Mouse (Mus musculus) kidney, adult 18-20 months (tissue): Measurements from ENCODE around the gene Creb3l2.
A peak's percentile ranks its signal among the peaks of the same experiment; 100 is the strongest.
"Not testable (repeated sequence)": the region's sequence is repeated elsewhere in the genome, so short reads cannot be mapped to it uniquely, and the experiment has no call there.

ENCODE experiments used
- DNase-seq: peaks from one replicate; pipeline ENCODE4 v3.0.0; 2021

The Creb3l2 gene

GRCm38 (mm10) chr6:37406018-37406417 is 35.9 kb downstream of the Creb3l2 start:
- no peak for DNase-seq

GRCm38 (mm10) chr6:37404325-37404724 is 37.6 kb downstream of the Creb3l2 start:
- no peak for DNase-seq

GRCm38 (mm10) chr6:37401928-37402327 is 40.0 kb downstream of the Creb3l2 start:
- DNase-seq = peak; percentile 39

GRCm38 (mm10) chr6:37400866-37401525 is 41.0 kb downstream of the Creb3l2 start:
- no peak for DNase-seq

GRCm38 (mm10) chr6:37400167-37400566 is 41.8 kb downstream of the Creb3l2 start:
- no peak for DNase-seq

- no peak for DNase-seq
Measured at GRCm38 (mm10) chr6:37398943-37399342, 43.0 kb downstream of the Creb3l2 start.

- DNase-seq = no peak
Measured at GRCm38 (mm10) chr6:37397973-37398372, 44.0 kb downstream of the Creb3l2 start.

GRCm38 (mm10) chr6:37397254-37397653 is 44.7 kb downstream of the Creb3l2 start:
- DNase-seq = no peak

GRCm38 (mm10) chr6:37396127-37396526 is 45.8 kb downstream of the Creb3l2 start:
- no peak for DNase-seq

- no peak for DNase-seq
Measured at GRCm38 (mm10) chr6:37393263-37393662, 48.7 kb downstream of the Creb3l2 start.

- no peak for DNase-seq
Measured at GRCm38 (mm10) chr6:37392262-37392661, 49.7 kb downstream of the Creb3l2 start.

- DNase-seq = peak; percentile 25
Measured at GRCm38 (mm10) chr6:37391313-37391712, 50.6 kb downstream of the Creb3l2 start.

GRCm38 (mm10) chr6:37388960-37389359 is 53.0 kb downstream of the Creb3l2 start:
- no peak for DNase-seq

GRCm38 (mm10) chr6:37388501-37388900 is 53.4 kb downstream of the Creb3l2 start:
- no peak for DNase-seq

- no peak for DNase-seq
Measured at GRCm38 (mm10) chr6:37387281-37387680, 54.7 kb downstream of the Creb3l2 start.

- DNase-seq = no peak
Measured at GRCm38 (mm10) chr6:37385602-37386285, 56.2 kb downstream of the Creb3l2 start.

GRCm38 (mm10) chr6:37382761-37383160 is 59.2 kb downstream of the Creb3l2 start:
- DNase-seq = no peak

GRCm38 (mm10) chr6:37377836-37378580 is 63.9 kb downstream of the Creb3l2 start:
- no peak for DNase-seq

GRCm38 (mm10) chr6:37377387-37377786 is 64.6 kb downstream of the Creb3l2 start:
- DNase-seq = not testable (repeated sequence)

- no peak for DNase-seq
Measured at GRCm38 (mm10) chr6:37375452-37375851, 66.5 kb downstream of the Creb3l2 start.

- DNase-seq = peak; percentile 47
Measured at GRCm38 (mm10) chr6:37371341-37371740, 70.6 kb downstream of the Creb3l2 start.

GRCm38 (mm10) chr6:37370566-37370965 is 71.4 kb downstream of the Creb3l2 start:
- no peak for DNase-seq

- DNase-seq = no peak
Measured at GRCm38 (mm10) chr6:37369750-37370149, 72.2 kb downstream of the Creb3l2 start.

- DNase-seq = no peak
Measured at GRCm38 (mm10) chr6:37368281-37368680, 73.7 kb downstream of the Creb3l2 start.
